Mouse (Mus musculus): Measurements from ENCODE around the gene Smc6. TPM values are rescaled to one million over a fixed set of nuclear protein-coding genes. Genes with fewer than 3 reads are reported as not detected.
A peak's percentile ranks its signal among the peaks of the same experiment; 100 is the strongest.

The Smc6 gene
- 108 and 115 TPM in 2 replicates for total RNA-seq (2014; fragmentation: Nextera tagmentation)
- 75.9 and 97.5 TPM in 2 replicates for total RNA-seq (2017)
- polyA plus RNA-seq (2012), result 130 and 132 TPM in 2 replicates

- Histone ChIP-seq H3K4me1 (ENCODE audit: insufficient read depth, low read depth, low read length) (peaks cover 12% of the 10 kb centered on the region), H3K27me3 (ENCODE audit: insufficient read depth, low read length) (no peaks in the 10 kb centered on the region), H3K4me3 (ENCODE audit: low read depth, low read length) (peak within 1 kb of the TSS; percentile 91), H3K36me3 (replicated peaks) (peaks cover 18% of the 10 kb centered on the region), H3K9me3 (replicated peaks) (no peaks in the 10 kb centered on the region)
- TF ChIP-seq CTCF (IDR thresholded peaks at IDR 0.05; ENCODE audit: low read depth, low read length) (no peak), POLR2AphosphoS5 (IDR thresholded peaks at IDR 0.05; ENCODE audit: insufficient replicate concordance, low read depth, low read length) (no peak), GATA2 (IDR thresholded peaks at IDR 0.05; ENCODE audit: borderline replicate concordance, low read depth, low read length) (no peak), TAL1 (conservative IDR thresholded peaks at IDR 0.05; ENCODE audit: low read depth, low read length) (no peak), GATA1 (IDR thresholded peaks at IDR 0.05; ENCODE audit: borderline replicate concordance, low read length) (no peak)
- peak; percentile 85 for DNase-seq (ENCODE audit: low spot score)
- ATAC-seq (ENCODE audit: extremely low read depth, insufficient number of reproducible peaks, low FRiP score, poor library complexity, severe bottlenecking), result peak; percentile 88
Observed at GRCm38 (mm10) chr12:11265382-11266281, at the start of gene Smc6, which contains the start of gene Gen1. TSS of gene Smc6 (plus strand) at chr12:11265886. TSS of gene Gen1 (minus strand) at chr12:11265801.

GRCm38 (mm10) chr12:11216454-11216853 is 49.2 kb upstream of the Smc6 start:
- TF ChIP-seq GATA1 (IDR thresholded peaks at IDR 0.05; ENCODE audit: borderline replicate concordance, low read length) (no peak), GATA2 (IDR thresholded peaks at IDR 0.05; ENCODE audit: borderline replicate concordance, low read depth, low read length) (no peak), POLR2AphosphoS5 (IDR thresholded peaks at IDR 0.05; ENCODE audit: insufficient replicate concordance, low read depth, low read length) (no peak), TAL1 (conservative IDR thresholded peaks at IDR 0.05; ENCODE audit: low read depth, low read length) (no peak), CTCF (IDR thresholded peaks at IDR 0.05; ENCODE audit: low read depth, low read length) (no peak)
- H3K4me1 ChIP-seq (ENCODE audit: insufficient read depth, low read depth, low read length), result no peaks in the 10 kb centered on the region
- no peaks in the 10 kb centered on the region for H3K36me3 ChIP-seq (replicated peaks)
- no peaks in the 10 kb centered on the region for H3K9me3 ChIP-seq (replicated peaks)
- H3K27me3 ChIP-seq (ENCODE audit: insufficient read depth, low read length), result peaks cover under 1% of the 10 kb centered on the region; the same call in 1 of the 2 replicates
- DNase-seq (ENCODE audit: low spot score) (no peak), ATAC-seq (ENCODE audit: extremely low read depth, insufficient number of reproducible peaks, low FRiP score, poor library complexity, severe bottlenecking) (no peak)
- H3K4me3 ChIP-seq (ENCODE audit: low read depth, low read length), result no peak overlapping the region

- TF ChIP-seq GATA1 (IDR thresholded peaks at IDR 0.05; ENCODE audit: borderline replicate concordance, low read length) (no peak), TAL1 (conservative IDR thresholded peaks at IDR 0.05; ENCODE audit: low read depth, low read length) (no peak), GATA2 (IDR thresholded peaks at IDR 0.05; ENCODE audit: borderline replicate concordance, low read depth, low read length) (no peak), CTCF (IDR thresholded peaks at IDR 0.05; ENCODE audit: low read depth, low read length) (no peak)
- Histone ChIP-seq H3K27me3 (ENCODE audit: insufficient read depth, low read length) (peaks cover 3% of the 10 kb centered on the region; the same call in 1 of the 2 replicates), H3K4me3 (ENCODE audit: low read depth, low read length) (no peak overlapping the region), H3K4me1 (ENCODE audit: insufficient read depth, low read depth, low read length) (no peaks in the 10 kb centered on the region), H3K9me3 (replicated peaks) (no peaks in the 10 kb centered on the region), H3K36me3 (replicated peaks) (no peaks in the 10 kb centered on the region)
- no peak for ATAC-seq (ENCODE audit: extremely low read depth, insufficient number of reproducible peaks, low FRiP score, poor library complexity, severe bottlenecking)
- DNase-seq (ENCODE audit: low spot score), result no peak
Observed at GRCm38 (mm10) chr12:11217726-11218250, 47.9 kb upstream of the Smc6 start.

- no peaks in the 10 kb centered on the region for H3K4me1 ChIP-seq (ENCODE audit: insufficient read depth, low read depth, low read length)
- no peak for DNase-seq (ENCODE audit: low spot score)
- no peaks in the 10 kb centered on the region for H3K36me3 ChIP-seq (replicated peaks)
- TF ChIP-seq POLR2AphosphoS5 (IDR thresholded peaks at IDR 0.05; ENCODE audit: insufficient replicate concordance, low read depth, low read length), result no peak
- no peak for TF ChIP-seq CTCF (IDR thresholded peaks at IDR 0.05; ENCODE audit: low read depth, low read length)
- TF ChIP-seq GATA2 (IDR thresholded peaks at IDR 0.05; ENCODE audit: borderline replicate concordance, low read depth, low read length), result no peak
- no peak for TF ChIP-seq GATA1 (IDR thresholded peaks at IDR 0.05; ENCODE audit: borderline replicate concordance, low read length)
- TF ChIP-seq TAL1 (conservative IDR thresholded peaks at IDR 0.05; ENCODE audit: low read depth, low read length), result no peak
- ATAC-seq (ENCODE audit: extremely low read depth, insufficient number of reproducible peaks, low FRiP score, poor library complexity, severe bottlenecking), result no peak
- no peak overlapping the region for H3K4me3 ChIP-seq (ENCODE audit: low read depth, low read length)
- peaks cover 7% of the 10 kb centered on the region for H3K27me3 ChIP-seq (ENCODE audit: insufficient read depth, low read length)
- no peaks in the 10 kb centered on the region for H3K9me3 ChIP-seq (replicated peaks)
Observed at GRCm38 (mm10) chr12:11221524-11222330, 44.0 kb upstream of the Smc6 start.

- DNase-seq (ENCODE audit: low spot score), result no peak
- no peak overlapping the region for H3K4me3 ChIP-seq (ENCODE audit: low read depth, low read length)
- ATAC-seq (ENCODE audit: extremely low read depth, insufficient number of reproducible peaks, low FRiP score, poor library complexity, severe bottlenecking), result no peak
- H3K9me3 ChIP-seq (replicated peaks), result no peaks in the 10 kb centered on the region
- no peaks in the 10 kb centered on the region for H3K4me1 ChIP-seq (ENCODE audit: insufficient read depth, low read depth, low read length)
- no peaks in the 10 kb centered on the region for H3K36me3 ChIP-seq (replicated peaks)
- TF ChIP-seq CTCF (IDR thresholded peaks at IDR 0.05; ENCODE audit: low read depth, low read length) (no peak), TAL1 (conservative IDR thresholded peaks at IDR 0.05; ENCODE audit: low read depth, low read length) (no peak), GATA1 (IDR thresholded peaks at IDR 0.05; ENCODE audit: borderline replicate concordance, low read length) (no peak), POLR2AphosphoS5 (IDR thresholded peaks at IDR 0.05; ENCODE audit: insufficient replicate concordance, low read depth, low read length) (no peak), GATA2 (IDR thresholded peaks at IDR 0.05; ENCODE audit: borderline replicate concordance, low read depth, low read length) (no peak)
- H3K27me3 ChIP-seq (ENCODE audit: insufficient read depth, low read length), result peaks cover 9% of the 10 kb centered on the region
Observed at GRCm38 (mm10) chr12:11222566-11222965, 43.1 kb upstream of the Smc6 start.
